Mouse (Mus musculus): ENCODE results near the gene Ddx49.

Gene Ddx49

GRCm38 (mm10) chr8:70267674-70268073 lies 34.6 kb downstream of the Ddx49 start:
- DNase-seq (ENCODE audit: low read depth, low spot score): no peak

- DNase-seq (ENCODE audit: low read depth, low spot score): no peak
Observed at GRCm38 (mm10) chr8:70259043-70259442, 43.2 kb downstream of the Ddx49 start.

GRCm38 (mm10) chr8:70258600-70258999 lies 43.7 kb downstream of the Ddx49 start:
- no peak for DNase-seq (ENCODE audit: low read depth, low spot score)

GRCm38 (mm10) chr8:70257456-70257855 lies 44.8 kb downstream of the Ddx49 start:
- no peak for DNase-seq (ENCODE audit: low read depth, low spot score)

- DNase-seq (ENCODE audit: low read depth, low spot score): no peak
Observed at GRCm38 (mm10) chr8:70254628-70255027, 47.7 kb downstream of the Ddx49 start.

- DNase-seq (ENCODE audit: low read depth, low spot score): no peak
Observed at GRCm38 (mm10) chr8:70247841-70248240, 54.4 kb downstream of the Ddx49 start.

GRCm38 (mm10) chr8:70246622-70247021 lies 55.7 kb downstream of the Ddx49 start:
- DNase-seq (ENCODE audit: low read depth, low spot score): no peak

Measured in brain, embryonic 18.5 days (tissue).